ENCODE assay signal across 10 mouse cellular contexts in genomic region chr5:140579771-140580170, GRCm38 (mm10). TPM values are rescaled to one million over a fixed set of nuclear protein-coding genes. Genes with fewer than 3 reads are reported as not detected.
A peak's percentile ranks its signal among the peaks of the same experiment; 100 is the strongest.
DNase-seq lines count a peak whose midpoint lies in the region; ATAC-seq lines count a peak whose summit lies in the region.
"Had no signal": no experiment of that assay in that cellular context is flagged by ENCODE, and none has a peak within 500 bp of the region (broad histone marks: within the 10 kb centered on the region; RNA-seq: fewer than 3 reads in every experiment).

No protein-coding gene starts in this region.

- 9% methylated on average over 6 of the region's 6 CpGs for WGBS in embryonic facial prominence, embryonic 15.5 days
- WGBS in limb, embryonic 10.5 days, result 9% methylated on average over 6 of the region's 6 CpGs
- 11% methylated on average over 6 of the region's 6 CpGs for WGBS in neural tube, embryonic 13.5 days
- WGBS in heart, embryonic 10.5 days, result 16% methylated on average over 6 of the region's 6 CpGs

- ATAC-seq in embryonic facial prominence, embryonic 15.5 days (ENCODE audit: insufficient number of reproducible peaks, low FRiP score, low TSS enrichment, low read depth), result peak; percentile 77
- ATAC-seq in neural tube, embryonic 13.5 days (ENCODE audit: low read depth), result peak; percentile 68

- H3K27ac ChIP-seq in embryonic facial prominence, embryonic 15.5 days (replicated peaks), result peak overlapping the region; percentile 82
- H3K27ac ChIP-seq in limb, embryonic 10.5 days, result peak overlapping the region; percentile 77
- peak overlapping the region; percentile 39; the same call in 1 of the 2 replicates for H3K27ac ChIP-seq in neural tube, embryonic 13.5 days (replicated peaks)
- no peak overlapping the region for H3K27ac ChIP-seq in heart, embryonic 10.5 days

- H3K4me2 ChIP-seq in embryonic facial prominence, embryonic 15.5 days (replicated peaks), result 0 out of 2 replicates have a peak overlapping the region, but pooled peaks have one; percentile 8
- no peak overlapping the region for H3K4me2 ChIP-seq in neural tube, embryonic 13.5 days

- H3K36me3 ChIP-seq in embryonic facial prominence, embryonic 15.5 days, result no peaks in the 10 kb centered on the region
- H3K36me3 ChIP-seq in limb, embryonic 10.5 days, result no peaks in the 10 kb centered on the region
- H3K36me3 ChIP-seq in neural tube, embryonic 13.5 days, result no peaks in the 10 kb centered on the region
- no peaks in the 10 kb centered on the region for H3K36me3 ChIP-seq in heart, embryonic 10.5 days

- no peaks in the 10 kb centered on the region for H3K9me3 ChIP-seq in embryonic facial prominence, embryonic 15.5 days (replicated peaks)
- H3K9me3 ChIP-seq in limb, embryonic 10.5 days (replicated peaks), result no peaks in the 10 kb centered on the region
- H3K9me3 ChIP-seq in neural tube, embryonic 13.5 days, result no peaks in the 10 kb centered on the region
- no peaks in the 10 kb centered on the region for H3K9me3 ChIP-seq in heart, embryonic 10.5 days

- DNase-seq in ZHBTc4 (ENCODE audit: low read depth, low spot score), result peak; percentile 45
- peak; percentile 69 for DNase-seq in limb, embryonic 10.5 days (ENCODE audit: low spot score)
- DNase-seq in gastrocnemius, adult 18-20 months (ENCODE audit: low spot score), result no peak
- no peak for DNase-seq in lung, postnatal 25 days (ENCODE audit: low spot score)
- DNase-seq in heart, embryonic 10.5 days (ENCODE audit: low spot score), result no peak
- DNase-seq: lung, postnatal 36 days had no signal

- H3K27me3 ChIP-seq in embryonic facial prominence, embryonic 15.5 days, result no peaks in the 10 kb centered on the region
- peaks cover 5% of the 10 kb centered on the region; the same call in 1 of the 2 replicates for H3K27me3 ChIP-seq in limb, embryonic 10.5 days (ENCODE audit: low read depth, poor library complexity, severe bottlenecking)
- no peaks in the 10 kb centered on the region for H3K27me3 ChIP-seq in neural tube, embryonic 13.5 days
- peaks cover 49% of the 10 kb centered on the region for H3K27me3 ChIP-seq in heart, embryonic 10.5 days (ENCODE audit: insufficient read depth, poor library complexity, severe bottlenecking)

- H3K4me1 ChIP-seq in embryonic facial prominence, embryonic 15.5 days, result peaks cover 47% of the 10 kb centered on the region
- peaks cover 68% of the 10 kb centered on the region for H3K4me1 ChIP-seq in limb, embryonic 10.5 days
- H3K4me1 ChIP-seq in neural tube, embryonic 13.5 days (replicated peaks), result peaks cover 56% of the 10 kb centered on the region
- peaks cover 44% of the 10 kb centered on the region for H3K4me1 ChIP-seq in heart, embryonic 10.5 days

- H3K4me3 ChIP-seq in embryonic facial prominence, embryonic 15.5 days (replicated peaks), result no peak overlapping the region
- H3K4me3 ChIP-seq in limb, embryonic 10.5 days, result 0 out of 2 replicates have a peak overlapping the region, but pooled peaks have one; percentile 3
- H3K4me3 ChIP-seq in neural tube, embryonic 13.5 days, result no peak overlapping the region
- H3K4me3 ChIP-seq in heart, embryonic 10.5 days, result no peak overlapping the region

- H3K9ac ChIP-seq in embryonic facial prominence, embryonic 15.5 days, result no peak overlapping the region
- no peak overlapping the region for H3K9ac ChIP-seq in neural tube, embryonic 13.5 days

RNA-seq across cellular contexts. Expression of gene Grifin, which starts 14.9 kb away (rescaled TPM):
- polyA plus RNA-seq in embryonic facial prominence, embryonic 15.5 days (2015; fragmentation: Nextera tagmentation; extraction: Ambion mirVana), result not detected in 2 replicates
- polyA plus RNA-seq in limb, embryonic 10.5 days (2016; fragmentation: Nextera tagmentation; extraction: Ambion mirVana), result not detected in 2 replicates
- polyA plus RNA-seq in neural tube, embryonic 13.5 days (2015; fragmentation: Nextera tagmentation; extraction: Ambion mirVana), result not detected in 2 replicates
- not detected for total RNA-seq in gastrocnemius, adult 18-20 months (2021)
- polyA plus RNA-seq in heart, embryonic 10.5 days (2016; fragmentation: Nextera tagmentation; extraction: Ambion mirVana), result not detected in 2 replicates
- total RNA-seq: layer of hippocampus, postnatal 10 days had no signal
- polyA plus RNA-seq: heart, embryonic 14.5 days had no signal

RNA-seq across cellular contexts. Expression of gene Lfng, which starts 27.3 kb away (rescaled TPM):
- 31.8 and 36.0 TPM in 2 replicates for polyA plus RNA-seq in embryonic facial prominence, embryonic 15.5 days (2015; fragmentation: Nextera tagmentation; extraction: Ambion mirVana)
- 4.3 and 5.8 TPM in 2 replicates for polyA plus RNA-seq in limb, embryonic 10.5 days (2016; fragmentation: Nextera tagmentation; extraction: Ambion mirVana)
- polyA plus RNA-seq in neural tube, embryonic 13.5 days (2015; fragmentation: Nextera tagmentation; extraction: Ambion mirVana), result 17.6 and 20.6 TPM in 2 replicates
- 1 to 10 TPM; 3.3 to 3.5 TPM for total RNA-seq in gastrocnemius, adult 18-20 months (2021)
- 3.8 and 4.7 TPM in 2 replicates for polyA plus RNA-seq in heart, embryonic 10.5 days (2016; fragmentation: Nextera tagmentation; extraction: Ambion mirVana)

Comparison
In these comparisons a context has a peak if more than half of its experiments do, and no peak if none do; other contexts are left out.
1. DNase-seq: peak in ZHBTc4 (single experiment) and limb, embryonic 10.5 days (single experiment); none in gastrocnemius, adult 18-20 months (single experiment), lung, postnatal 25 days (single experiment) and heart, embryonic 10.5 days (single experiment).